Mouse (Mus musculus) small intestine, adult 2 months (tissue): ENCODE results near the gene Smg1. TPM values are rescaled to one million over a fixed set of nuclear protein-coding genes. Genes with fewer than 3 reads are reported as not detected.
A peak's percentile ranks its signal among the peaks of the same experiment; 100 is the strongest.

Experiments
- H3K27ac ChIP-seq: fragments of 200-500 bp; 2 replicates; pipeline ENCODE4 v1.5.1; 2012; ENCODE audit warnings: low read depth, low read length, control low read depth, inconsistent platforms; ENCODE audit not compliant: insufficient read depth
- H3K27me3 ChIP-seq: fragments of 200-500 bp; 2 replicates; pipeline ENCODE4 v1.6.1; 2012; ENCODE audit warnings: mild to moderate bottlenecking, moderate library complexity, low read length, inconsistent platforms; ENCODE audit not compliant: control insufficient read depth, insufficient read depth
- H3K36me3 ChIP-seq: fragments of 200-500 bp; 2 replicates; pipeline ENCODE4 v1.6.1; 2012; ENCODE audit warnings: mild to moderate bottlenecking, low read length, control low read depth, inconsistent platforms; ENCODE audit not compliant: control insufficient read depth, insufficient read depth
- H3K4me1 ChIP-seq: fragments of 200-500 bp; 2 replicates; pipeline ENCODE4 v1.6.1; 2012; ENCODE audit warnings: low read length, inconsistent platforms, mixed read lengths; ENCODE audit not compliant: control insufficient read depth, insufficient read depth, insufficient read length
- H3K4me3 ChIP-seq: fragments of 200-500 bp; 2 replicates; pipeline ENCODE4 v1.5.1; 2012; ENCODE audit warnings: low read depth, mild to moderate bottlenecking, control low read depth, inconsistent platforms, low read length, moderate library complexity
- CTCF ChIP-seq: fragments of 200-500 bp; IDR thresholded peaks from 2 replicates; pipeline ENCODE4 v1.5.1; 2012; ENCODE audit warnings: low read depth, mild to moderate bottlenecking, control low read depth, inconsistent platforms, low read length, moderate library complexity, mixed read lengths; ENCODE audit not compliant: insufficient replicate concordance, insufficient read length; ENCODE audit errors: extremely low read depth
- POLR2A ChIP-seq: fragments of 200-500 bp; IDR thresholded peaks from 2 replicates; pipeline ENCODE4 v1.6.1; 2012; ENCODE audit warnings: low read depth, mild to moderate bottlenecking, control low read depth, inconsistent platforms, low read length, moderate library complexity
- WGBS: fragments of 180-500 bp; shearing (Covaris S2); methylation state at CpG from one replicate; pipeline ENCODE4 v1.1.7; 2018; 5-methylcytosine and 5-hydroxymethylcytosine counted together
- polyA plus RNA-seq: library from polyadenylated mRNA; depleted of rRNA; stranded (reverse); fragments of >200 nt; gene quantifications from 2 replicates; pipeline ENCODE4 v1.2.3, GENCODE M21; 2012

Gene Smg1
- polyA plus RNA-seq, 1 experiment, result 38.3 TPM

- H3K4me3 ChIP-seq, result no peak overlapping the region
- peak overlapping the region; percentile 98 for H3K27ac ChIP-seq
- 32% methylated on average over 4 of the region's 4 CpGs for WGBS
- no peaks in the 10 kb centered on the region for H3K36me3 ChIP-seq
- peaks cover 25% of the 10 kb centered on the region; the same call in 1 of the 2 replicates for H3K4me1 ChIP-seq
- no peaks in the 10 kb centered on the region for H3K27me3 ChIP-seq
- TF ChIP-seq CTCF (no peak), POLR2A (no peak)
Observed at GRCm38 (mm10) chr7:118250482-118251160, 7.2 kb upstream of the Smg1 start.

- no peak overlapping the region for H3K4me3 ChIP-seq
- WGBS, result 89% methylated on average over 2 of the region's 2 CpGs
- peak overlapping the region; percentile 94 for H3K27ac ChIP-seq
- peaks cover 25% of the 10 kb centered on the region; the same call in 1 of the 2 replicates for H3K4me1 ChIP-seq
- H3K27me3 ChIP-seq, result no peaks in the 10 kb centered on the region
- TF ChIP-seq CTCF (no peak), POLR2A (no peak)
- H3K36me3 ChIP-seq, result no peaks in the 10 kb centered on the region
Observed at GRCm38 (mm10) chr7:118249563-118249962, 6.1 kb upstream of the Smg1 start.

- TF ChIP-seq CTCF, result no peak
- H3K36me3 ChIP-seq, result no peaks in the 10 kb centered on the region
- WGBS, result 68% methylated on average over 8 of the region's 8 CpGs
- H3K4me3 ChIP-seq, result no peak overlapping the region
- no peaks in the 10 kb centered on the region for H3K27me3 ChIP-seq
- H3K27ac ChIP-seq, result no peak overlapping the region
- peaks cover 27% of the 10 kb centered on the region for H3K4me1 ChIP-seq
Observed at GRCm38 (mm10) chr7:118248069-118248468, 4.6 kb upstream of the Smg1 start.

GRCm38 (mm10) chr7:118245260-118245659, 1.8 kb upstream of the Smg1 start:
- no peaks in the 10 kb centered on the region for H3K27me3 ChIP-seq
- H3K4me3 ChIP-seq, result no peak overlapping the region
- no peak overlapping the region for H3K27ac ChIP-seq
- TF ChIP-seq CTCF (no peak), POLR2A (no peak)
- H3K4me1 ChIP-seq, result peaks cover 13% of the 10 kb centered on the region
- H3K36me3 ChIP-seq, result no peaks in the 10 kb centered on the region
- 95% methylated on average over 3 of the region's 3 CpGs for WGBS

GRCm38 (mm10) chr7:118242911-118243412, 508 bp downstream of the Smg1 start:
- H3K27me3 ChIP-seq, result no peaks in the 10 kb centered on the region
- H3K27ac ChIP-seq, result peak overlapping the region; percentile 93
- TF ChIP-seq CTCF (no peak), POLR2A (no peak)
- H3K4me1 ChIP-seq, result peaks cover 4% of the 10 kb centered on the region
- H3K36me3 ChIP-seq, result no peaks in the 10 kb centered on the region
- WGBS, result under 1% methylated on average over 50 of the region's 50 CpGs
- H3K4me3 ChIP-seq, result peak overlapping the region; percentile 99

- Histone ChIP-seq H3K27ac (peak overlapping the region; percentile 93; the same call in 1 of the 2 replicates), H3K36me3 (no peaks in the 10 kb centered on the region), H3K4me1 (peaks cover 5% of the 10 kb centered on the region), H3K4me3 (peak overlapping the region; percentile 99; the same call in 1 of the 2 replicates), H3K27me3 (no peaks in the 10 kb centered on the region)
- TF ChIP-seq CTCF, result no peak
- no peak for TF ChIP-seq POLR2A
- WGBS, result 5% methylated on average over 6 of the region's 6 CpGs
Observed at GRCm38 (mm10) chr7:118242309-118242708, 1.2 kb downstream of the Smg1 start.

- no peak overlapping the region for H3K27ac ChIP-seq
- TF ChIP-seq POLR2A, result no peak
- no peak for TF ChIP-seq CTCF
- H3K4me3 ChIP-seq, result no peak overlapping the region
- peaks cover 5% of the 10 kb centered on the region for H3K4me1 ChIP-seq
- H3K27me3 ChIP-seq, result no peaks in the 10 kb centered on the region
- no peaks in the 10 kb centered on the region for H3K36me3 ChIP-seq
Observed at GRCm38 (mm10) chr7:118240402-118240801, 3.1 kb downstream of the Smg1 start.
